Mouse (Mus musculus) macrophage (primary cell): ENCODE results near the gene Umodl1. TPM values are rescaled to one million over a fixed set of nuclear protein-coding genes. Genes with fewer than 3 reads are reported as not detected.

Source experiments
- H3K27ac ChIP-seq: fragments of 350-480 bp; formaldehyde crosslinking; 2 replicates; pipeline ENCODE4 v1.9.0; 2021
- H3K36me3 ChIP-seq: fragments of 350-480 bp; formaldehyde crosslinking; 2 replicates; pipeline ENCODE4 v1.9.0; 2021; ENCODE audit errors: inconsistent target
- H3K4me3 ChIP-seq: fragments of 350-480 bp; formaldehyde crosslinking; 2 replicates; pipeline ENCODE4 v1.9.0; 2021; ENCODE audit errors: inconsistent target
- H3K79me2 ChIP-seq: fragments of 350-480 bp; formaldehyde crosslinking; 2 replicates; pipeline ENCODE4 v1.9.0; 2021; ENCODE audit errors: inconsistent target
- WGBS: methylation state at CpG from one replicate; pipeline ENCODE4 v1.1.7; 2026; ENCODE audit warnings: inconsistent platforms; ENCODE audit not compliant: missing documents; 5-methylcytosine and 5-hydroxymethylcytosine counted together
- polyA plus RNA-seq: library from polyadenylated mRNA; stranded (reverse); fragments of 250-400 nt; gene quantifications from 3 replicates; pipeline ENCODE4 v1.2.4, GENCODE M21; 2018; ENCODE audit warnings: inconsistent platforms
- total RNA-seq, 78 experiments: library from RNA; depleted of rRNA; stranded (reverse); fragments of 250-400 nt; gene quantifications; 1 replicate in 9 of 78; 2 replicates in 24 of 78; 3 replicates in 43 of 78; 4 replicates in 2 of 78; pipeline ENCODE4 v1.2.4; 2018; ENCODE audit warnings: inconsistent platforms in 56 of 78

The Umodl1 gene
- total RNA-seq (2018; cell fraction: chromatin; rRNA removed), result not detected
- total RNA-seq (2018; cell fraction: cytosol; rRNA removed), result not detected
- not detected for total RNA-seq (2018; cell fraction: nucleus; rRNA removed)
- not detected in 3 replicates for polyA plus RNA-seq

DNA sequence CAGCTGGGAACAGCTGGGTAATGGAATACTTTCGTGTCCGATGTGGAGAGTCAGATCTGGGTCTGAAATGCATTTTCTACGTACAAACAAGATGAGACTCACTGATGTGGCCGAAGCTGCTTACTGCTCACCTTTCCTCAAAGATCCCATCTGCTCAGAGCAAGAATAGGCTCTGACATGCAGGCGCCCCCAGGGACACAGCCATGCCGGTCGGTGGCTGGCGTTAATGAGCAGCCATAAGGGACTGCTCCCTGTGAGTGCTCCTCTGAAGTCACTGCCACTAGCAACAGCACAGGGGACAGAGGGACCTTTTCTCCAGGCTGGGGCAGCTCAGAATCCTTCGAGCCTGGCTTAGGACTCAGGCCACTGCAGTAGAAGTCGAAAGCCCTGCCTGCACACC lies at the start of gene Umodl1:
TSS of gene Umodl1 (plus strand) at position 301 of the 400 bp plus-strand sequence.
- WGBS, result 81% methylated on average over 10 of the region's 10 CpGs
- Histone ChIP-seq H3K27ac (no peak within 1 kb of the TSS), H3K4me3 (no peak within 1 kb of the TSS), H3K79me2 (no peaks in the 10 kb centered on the region), H3K36me3 (no peaks in the 10 kb centered on the region)

DNA sequence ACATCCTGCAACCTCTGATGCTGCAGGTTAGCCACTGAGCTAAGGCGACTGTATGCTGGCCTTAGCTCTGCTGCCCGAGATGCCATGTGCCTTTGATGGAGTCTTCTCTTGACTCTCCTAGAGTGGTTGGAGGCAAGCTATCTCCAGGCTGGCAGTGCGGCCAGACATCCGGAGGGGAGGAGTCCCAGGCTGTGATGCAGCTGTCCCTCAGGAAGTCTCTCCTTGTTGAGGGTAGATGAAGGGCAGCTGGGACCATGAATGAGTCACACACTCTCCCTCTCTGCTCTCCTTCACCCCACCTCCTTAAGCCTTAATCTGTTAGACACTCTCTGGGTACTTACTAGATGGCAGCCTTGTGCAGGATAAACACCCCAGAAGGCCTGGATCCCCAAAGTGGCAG lies 46.9 kb upstream of the Umodl1 start:
- H3K79me2 ChIP-seq, result no peaks in the 10 kb centered on the region
- H3K36me3 ChIP-seq, result no peaks in the 10 kb centered on the region
- no peak overlapping the region for H3K4me3 ChIP-seq
- WGBS, result 30% methylated on average over 4 of the region's 4 CpGs
- no peak overlapping the region for H3K27ac ChIP-seq

DNA sequence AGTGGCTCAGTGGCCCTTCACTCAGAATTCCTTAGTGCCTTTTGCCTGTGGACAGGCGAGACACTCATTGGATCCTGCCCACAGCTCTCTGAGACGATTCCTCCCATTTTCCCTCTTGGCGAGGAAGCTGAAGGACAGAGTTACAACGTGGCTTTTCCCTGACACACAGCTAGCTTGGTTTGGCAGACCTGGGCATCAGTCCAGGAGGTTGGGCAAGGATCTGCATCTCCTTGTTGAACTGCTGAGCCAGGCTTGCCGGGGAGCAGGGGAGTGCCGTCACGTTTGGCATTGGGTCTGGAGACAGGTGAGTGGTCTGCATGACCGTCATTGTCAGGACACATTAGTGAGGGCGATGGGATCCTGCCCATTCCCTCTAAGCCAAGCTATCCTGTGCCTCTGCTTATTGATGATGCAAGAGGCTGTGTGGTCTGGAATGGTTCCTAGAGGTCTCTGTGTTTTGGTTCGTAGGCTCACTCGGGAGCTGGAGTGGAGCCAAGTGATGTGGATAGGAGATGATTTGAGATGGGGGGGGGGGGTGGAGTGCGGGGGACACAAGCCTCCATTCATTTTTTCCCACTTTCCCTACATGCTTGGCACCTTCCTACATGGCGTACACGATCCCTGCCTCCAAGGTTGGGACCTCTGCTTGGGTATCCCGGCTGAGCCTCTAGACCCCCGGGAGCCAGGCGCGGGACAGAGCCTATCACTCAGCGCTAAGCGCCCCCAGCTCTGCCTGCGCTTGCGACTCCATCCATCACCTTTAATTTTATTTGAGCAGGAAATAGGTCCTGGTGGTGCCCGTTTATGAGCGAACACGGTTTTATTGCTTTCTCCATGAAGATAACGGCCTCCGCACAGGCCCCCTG lies 43.3 kb upstream of the Umodl1 start:
- Histone ChIP-seq H3K4me3 (no peak overlapping the region), H3K27ac (no peak overlapping the region), H3K79me2 (no peaks in the 10 kb centered on the region), H3K36me3 (no peaks in the 10 kb centered on the region)
- WGBS, result 49% methylated on average over 24 of the region's 27 CpGs

DNA sequence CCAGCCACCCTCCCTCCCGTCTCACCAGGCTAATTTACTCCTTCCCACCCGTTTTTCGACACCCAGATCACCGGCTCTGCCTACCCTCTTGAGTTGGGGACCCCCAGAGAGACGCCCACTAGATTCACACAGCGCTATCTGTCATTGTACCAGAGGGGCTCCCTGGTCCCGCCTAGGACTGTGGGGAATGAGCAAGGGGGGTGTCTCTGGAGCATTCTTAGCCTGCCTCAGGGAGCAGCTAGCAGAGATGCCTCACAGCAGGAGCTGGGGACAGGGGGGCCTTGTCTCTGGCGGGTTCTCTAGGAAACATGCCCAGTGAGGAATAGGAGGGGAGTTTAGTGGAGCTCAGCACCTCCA lies 42.7 kb upstream of the Umodl1 start:
- Histone ChIP-seq H3K27ac (no peak overlapping the region), H3K79me2 (no peaks in the 10 kb centered on the region), H3K36me3 (no peaks in the 10 kb centered on the region), H3K4me3 (no peak overlapping the region)
- 46% methylated on average over 8 of the region's 8 CpGs for WGBS

DNA sequence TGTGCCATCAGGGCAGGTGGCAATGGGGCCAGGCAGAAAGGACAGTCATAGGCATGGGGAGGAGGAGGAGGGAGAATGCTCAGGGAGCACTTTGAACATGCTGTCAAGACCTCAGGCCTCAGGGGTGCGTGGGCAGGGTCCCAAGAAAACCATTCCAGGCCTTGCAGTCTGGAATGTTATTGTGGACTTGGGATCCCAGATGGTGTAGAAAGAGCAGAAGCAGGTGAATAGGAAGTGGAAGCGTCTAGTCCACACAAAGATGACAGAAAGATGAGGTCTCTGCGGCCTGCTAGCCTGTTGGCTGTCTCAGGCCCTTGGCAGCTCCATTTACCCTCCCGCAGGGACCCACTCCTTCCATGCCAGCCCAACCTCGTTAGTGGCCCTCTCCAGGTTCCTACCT lies 41.9 kb upstream of the Umodl1 start:
- Histone ChIP-seq H3K4me3 (no peak overlapping the region), H3K79me2 (no peaks in the 10 kb centered on the region), H3K36me3 (no peaks in the 10 kb centered on the region), H3K27ac (no peak overlapping the region)
- WGBS, result 78% methylated on average over 5 of the region's 5 CpGs

DNA sequence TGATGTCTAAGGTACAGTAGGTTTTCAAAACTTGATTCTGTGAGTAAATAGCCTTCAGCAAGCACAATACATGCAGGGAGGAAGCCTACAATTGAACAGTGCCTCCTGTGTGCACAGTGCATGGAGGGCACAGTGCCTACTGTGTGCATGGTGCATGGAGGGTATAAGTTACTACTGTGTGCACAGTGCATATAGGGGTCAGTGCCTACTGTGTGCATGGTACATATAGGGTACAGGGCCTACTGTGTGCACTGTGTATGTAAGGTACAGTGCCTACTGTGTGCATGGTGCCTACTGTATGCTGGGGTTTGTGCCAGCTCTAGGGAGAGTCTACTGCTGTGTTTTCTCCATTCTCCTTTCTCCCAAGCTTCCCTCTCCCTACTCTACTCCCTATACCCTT lies 40.2 kb upstream of the Umodl1 start:
- no peaks in the 10 kb centered on the region for H3K36me3 ChIP-seq
- H3K79me2 ChIP-seq, result no peaks in the 10 kb centered on the region
- no peak overlapping the region for H3K4me3 ChIP-seq
- H3K27ac ChIP-seq, result no peak overlapping the region

DNA sequence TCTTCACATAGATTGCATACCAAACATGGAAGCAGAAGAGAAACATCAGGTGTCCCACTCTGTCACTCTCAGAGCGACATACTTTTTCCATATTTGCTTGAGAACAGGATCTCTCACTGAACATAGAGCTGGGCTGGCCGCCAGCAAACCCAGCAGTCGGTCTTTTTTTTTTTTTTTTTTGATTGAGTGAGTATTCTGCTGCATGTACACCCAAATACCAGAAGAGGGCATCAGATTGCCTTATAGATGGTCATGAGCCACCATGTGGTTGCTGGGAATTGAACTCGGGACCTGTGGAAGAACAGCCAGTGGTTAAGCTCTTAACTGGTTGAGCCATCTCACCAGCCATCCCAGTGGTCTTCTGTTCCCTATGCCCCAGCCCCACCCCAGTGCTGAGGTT lies 30.9 kb upstream of the Umodl1 start:
- WGBS, result 40% methylated on average over 4 of the region's 4 CpGs
- no peaks in the 10 kb centered on the region for H3K36me3 ChIP-seq

DNA sequence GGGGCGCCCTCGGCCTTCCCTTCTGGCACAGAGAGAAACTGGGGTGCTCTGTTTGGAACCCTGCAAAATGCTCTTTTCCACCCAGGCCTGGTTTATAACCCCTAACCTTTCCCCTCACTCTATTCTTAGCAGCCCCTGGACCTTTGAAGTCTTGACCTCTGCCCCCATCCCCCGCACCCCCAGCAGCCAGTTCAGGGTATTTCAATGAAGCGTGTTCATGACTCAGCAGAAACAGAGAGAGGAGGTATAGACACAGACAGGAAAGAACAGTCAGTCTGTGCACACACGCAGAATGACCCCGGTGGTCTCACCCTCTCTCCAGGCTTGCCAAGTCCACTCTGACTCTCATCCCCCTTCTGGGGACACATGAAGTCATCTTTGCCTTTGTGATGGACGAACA lies 23.6 kb upstream of the Umodl1 start:
- Histone ChIP-seq H3K27ac (no peak overlapping the region), H3K79me2 (no peaks in the 10 kb centered on the region), H3K4me3 (no peak overlapping the region), H3K36me3 (no peaks in the 10 kb centered on the region)
- WGBS, result 61% methylated on average over 7 of the region's 7 CpGs

More for the DNA sequence above, 30.9 kb upstream of the Umodl1 start:
- Histone ChIP-seq H3K27ac (no peak overlapping the region), H3K4me3 (no peak overlapping the region), H3K79me2 (no peaks in the 10 kb centered on the region)

DNA sequence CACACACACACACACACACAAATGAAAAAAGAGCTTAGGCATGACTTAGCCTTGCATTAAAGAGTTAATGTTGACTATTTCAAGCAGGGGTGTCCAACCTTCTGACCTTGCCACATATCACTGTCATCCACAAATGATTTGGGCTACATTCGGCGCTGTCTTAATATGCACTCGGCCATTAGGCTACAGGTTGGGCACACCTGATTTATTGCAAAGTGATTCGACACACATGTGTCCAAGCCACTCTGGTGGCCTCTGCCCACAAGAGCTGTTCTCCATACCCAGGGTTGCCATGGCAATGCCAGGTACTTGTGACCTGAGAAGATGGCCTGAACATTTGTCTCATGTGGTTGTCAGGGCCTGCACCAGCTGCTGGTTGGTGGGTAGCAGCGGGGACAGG lies 21.6 kb upstream of the Umodl1 start:
- Histone ChIP-seq H3K4me3 (no peak overlapping the region), H3K36me3 (no peaks in the 10 kb centered on the region), H3K79me2 (no peaks in the 10 kb centered on the region), H3K27ac (no peak overlapping the region)
- WGBS, result 94% methylated on average over 5 of the region's 5 CpGs

DNA sequence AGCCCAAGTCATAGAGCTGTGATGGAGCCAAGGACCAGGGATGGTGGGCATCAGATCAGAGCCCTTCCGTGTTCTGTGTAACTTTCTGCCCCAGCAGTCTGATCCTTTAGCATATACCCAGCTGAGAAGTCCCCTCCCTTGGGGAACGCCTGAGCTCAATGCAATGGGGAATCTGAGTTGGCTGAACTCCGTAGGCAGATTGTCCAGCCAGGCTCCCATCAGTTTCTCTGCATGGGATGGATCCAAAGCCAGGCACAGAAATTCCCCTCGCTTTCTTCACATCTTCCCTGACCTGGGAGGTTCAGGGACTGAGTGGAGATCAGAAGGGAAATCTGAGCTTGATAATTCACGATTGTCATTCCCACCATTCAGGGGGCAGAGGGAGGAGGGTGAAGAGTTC lies 19.1 kb upstream of the Umodl1 start:
- no peak overlapping the region for H3K27ac ChIP-seq
- no peaks in the 10 kb centered on the region for H3K79me2 ChIP-seq
- no peaks in the 10 kb centered on the region for H3K36me3 ChIP-seq
- WGBS, result 65% methylated on average over 5 of the region's 5 CpGs
- H3K4me3 ChIP-seq, result no peak overlapping the region

DNA sequence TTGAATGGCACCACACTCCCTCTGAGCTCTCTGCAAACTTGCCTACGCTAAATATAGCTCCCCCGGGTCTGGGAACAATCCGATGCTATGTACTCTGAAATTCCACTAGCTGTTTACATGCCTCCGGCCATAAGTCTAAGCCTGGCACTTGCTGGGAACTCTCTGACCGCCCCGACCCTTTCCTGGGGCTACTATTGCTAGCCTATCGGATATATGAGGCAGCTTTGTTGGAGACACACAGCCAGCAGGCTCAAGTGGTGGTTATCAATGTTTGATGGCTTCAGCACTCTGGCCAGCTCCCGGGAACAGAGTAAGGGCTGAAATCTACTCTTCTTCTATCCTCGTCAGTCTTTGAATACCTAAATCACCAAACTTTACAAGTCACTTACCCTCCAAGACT lies 15.9 kb upstream of the Umodl1 start:
- 61% methylated on average over 9 of the region's 9 CpGs for WGBS
- no peak overlapping the region for H3K4me3 ChIP-seq
- H3K36me3 ChIP-seq, result no peaks in the 10 kb centered on the region
- no peaks in the 10 kb centered on the region for H3K79me2 ChIP-seq
- no peak overlapping the region for H3K27ac ChIP-seq

DNA sequence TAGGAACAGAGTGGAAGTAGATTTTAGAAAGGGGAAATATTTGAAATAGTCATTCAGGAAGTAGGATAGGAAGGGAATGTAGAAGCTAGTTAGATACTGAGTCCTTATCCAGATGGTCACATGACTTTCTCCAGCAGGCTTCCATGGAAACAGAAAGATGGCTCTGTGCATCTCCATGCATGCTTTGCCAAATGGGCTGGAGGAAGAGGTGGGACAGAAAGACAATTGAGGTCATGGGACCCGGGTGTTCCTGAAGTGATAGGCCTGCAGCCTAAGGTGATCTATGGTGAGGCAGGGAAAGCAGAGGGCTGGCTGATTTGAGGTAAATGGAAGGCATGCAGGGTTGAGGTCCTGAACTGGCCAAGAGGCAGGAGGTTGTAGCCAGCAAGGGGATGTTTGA lies 6.1 kb upstream of the Umodl1 start:
- Histone ChIP-seq H3K27ac (no peak overlapping the region), H3K79me2 (no peaks in the 10 kb centered on the region), H3K4me3 (no peak overlapping the region), H3K36me3 (no peaks in the 10 kb centered on the region)
- 78% methylated on average over 1 of the region's 1 CpGs for WGBS

DNA sequence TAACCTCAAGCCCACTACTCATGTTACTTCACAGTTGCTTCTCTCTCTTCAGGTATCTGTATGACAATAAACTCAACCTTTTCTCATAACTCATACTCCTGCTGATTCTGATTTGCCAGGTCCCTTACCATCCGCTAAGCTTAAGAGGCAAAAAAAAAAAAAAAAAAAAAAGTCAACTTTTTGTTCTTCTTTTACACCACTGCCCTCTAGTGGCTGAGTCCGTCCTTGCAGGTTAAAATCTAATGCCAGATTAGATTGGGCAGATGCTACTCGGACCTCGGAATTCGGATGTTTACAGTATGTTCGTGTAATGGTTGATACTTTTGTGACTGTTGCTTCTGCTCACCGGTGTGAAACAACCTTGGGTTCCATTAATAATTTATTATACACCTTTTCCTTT lies 3.7 kb upstream of the Umodl1 start:
- no peak overlapping the region for H3K27ac ChIP-seq
- H3K4me3 ChIP-seq, result no peak overlapping the region
- 7% methylated on average over 7 of the region's 7 CpGs for WGBS
- H3K79me2 ChIP-seq, result no peaks in the 10 kb centered on the region
- H3K36me3 ChIP-seq, result no peaks in the 10 kb centered on the region

DNA sequence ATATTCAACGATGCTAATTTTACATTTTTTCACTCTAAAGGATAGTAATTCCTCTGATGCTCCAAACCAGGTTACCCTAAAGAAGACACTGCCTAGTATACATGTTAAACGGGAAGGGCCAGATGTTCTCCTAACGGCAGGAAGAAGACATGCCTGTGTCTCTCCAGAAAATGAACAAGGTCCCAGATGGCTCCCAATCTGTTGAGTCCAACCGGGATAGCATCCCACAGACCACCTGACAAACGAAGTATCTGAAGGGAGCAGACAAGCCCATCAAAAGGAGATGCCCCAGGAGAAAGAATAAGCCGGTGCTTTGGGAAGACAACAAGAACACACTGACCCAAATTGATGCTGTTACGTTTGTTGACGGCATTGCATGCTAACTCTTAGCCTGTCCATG lies 2.8 kb upstream of the Umodl1 start:
- no peak overlapping the region for H3K27ac ChIP-seq
- WGBS, result 68% methylated on average over 8 of the region's 8 CpGs
- H3K36me3 ChIP-seq, result no peaks in the 10 kb centered on the region

DNA sequence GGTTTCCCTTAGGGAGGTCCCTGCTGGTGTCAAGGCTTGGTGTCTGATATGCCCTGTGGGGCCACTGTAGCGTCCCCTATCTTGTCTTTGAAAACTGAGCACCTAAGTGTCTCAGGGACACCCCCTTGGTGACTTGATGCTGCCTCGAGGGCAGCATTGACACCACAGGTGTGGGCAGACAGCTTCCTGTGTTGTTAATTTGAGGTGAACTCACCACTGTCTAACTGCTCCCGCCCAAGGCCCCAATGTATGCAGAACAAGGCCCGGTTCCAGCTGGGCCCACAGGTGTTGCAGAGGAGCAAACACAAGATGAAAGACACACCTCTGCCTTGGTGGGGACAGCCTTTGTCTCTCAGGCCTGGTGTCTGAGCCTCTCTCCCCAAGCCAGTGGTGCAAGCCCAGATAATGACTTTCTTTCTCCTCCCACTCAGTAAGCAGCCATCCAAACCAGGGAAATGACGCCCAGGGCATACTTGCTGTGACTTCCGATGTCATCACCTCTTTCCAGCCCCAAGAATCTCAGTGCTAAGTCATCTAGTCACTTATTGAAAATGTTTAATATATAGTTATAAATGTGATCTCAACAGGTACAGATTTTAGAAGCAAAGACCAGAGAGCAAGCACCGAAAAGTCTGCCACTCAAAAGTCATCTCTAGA lies 7.6 kb downstream of the Umodl1 start:
- Histone ChIP-seq H3K36me3 (no peaks in the 10 kb centered on the region), H3K4me3 (no peak overlapping the region), H3K79me2 (no peaks in the 10 kb centered on the region), H3K27ac (no peak overlapping the region)
- 81% methylated on average over 7 of the region's 7 CpGs for WGBS

More for the DNA sequence above, 2.8 kb upstream of the Umodl1 start:
- Histone ChIP-seq H3K79me2 (no peaks in the 10 kb centered on the region), H3K4me3 (no peak overlapping the region)
